15 mouse cellular contexts compared by ENCODE assay signal in the genomic region with DNA sequence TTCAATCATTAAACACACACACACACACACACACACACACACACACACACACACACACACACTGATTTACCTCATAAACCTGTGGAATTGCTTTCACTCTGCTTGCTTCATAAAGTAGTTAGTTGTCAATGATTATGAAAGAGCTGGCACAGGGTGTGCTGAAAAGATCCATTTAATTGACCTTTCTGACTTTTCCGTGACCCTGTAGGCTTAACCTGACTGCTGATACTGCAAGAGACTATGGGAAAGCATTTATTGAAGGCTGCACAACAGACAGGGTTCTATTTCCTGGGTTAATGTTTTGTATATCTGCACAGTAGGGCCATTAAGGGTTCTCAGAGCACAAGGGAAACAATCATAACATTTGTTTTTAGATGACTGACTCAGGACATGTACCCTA.
DNase-seq lines count a peak whose midpoint lies in the region; ATAC-seq and TF ChIP-seq lines count a peak whose summit lies in the region.
"Had no signal": no experiment of that assay in that cellular context is flagged by ENCODE, and none has a peak within 500 bp of the region (broad histone marks: within the 10 kb centered on the region; RNA-seq: fewer than 3 reads in every experiment).

No protein-coding gene starts in this region.

- 70% methylated on average over 1 of the region's 1 CpGs for WGBS in lung, postnatal 0 days
- 63% methylated on average over 1 of the region's 1 CpGs for WGBS in kidney, postnatal 0 days

- H3K9me3 ChIP-seq in lung, postnatal 0 days (ENCODE audit: low read length), result no peaks in the 10 kb centered on the region
- H3K9me3 ChIP-seq in kidney, postnatal 0 days (replicated peaks; ENCODE audit: low read length), result no peaks in the 10 kb centered on the region
- H3K9me3 ChIP-seq: liver, embryonic 13.5 days had no signal

- no peak for TF ChIP-seq CTCF in lung, postnatal 0 days (IDR thresholded peaks at IDR 0.05)
- TF ChIP-seq CTCF in kidney, postnatal 0 days (IDR thresholded peaks at IDR 0.05; ENCODE audit: low read depth), result no peak

- no peak overlapping the region for H3K27ac ChIP-seq in lung, postnatal 0 days (ENCODE audit: low read length)
- H3K27ac ChIP-seq in kidney, postnatal 0 days, result 0 out of 2 replicates have a peak overlapping the region, but pooled peaks have one; percentile 47
- H3K27ac ChIP-seq: liver, embryonic 13.5 days had no signal

- H3K9ac ChIP-seq in lung, postnatal 0 days (replicated peaks; ENCODE audit: low read depth), result no peak overlapping the region
- H3K9ac ChIP-seq in kidney, postnatal 0 days (ENCODE audit: low read depth, low read length), result no peak overlapping the region
- H3K9ac ChIP-seq: forebrain, postnatal 0 days; liver, embryonic 13.5 days had no signal

- no peak for TF ChIP-seq EP300 in lung, postnatal 0 days (IDR thresholded peaks at IDR 0.05)

- no peak for ATAC-seq in lung, postnatal 0 days
- ATAC-seq in kidney, postnatal 0 days (replicated peaks; ENCODE audit: low FRiP score, low read depth), result peak; percentile 72
- ATAC-seq: forebrain, postnatal 0 days had no signal

- H3K4me1 ChIP-seq in lung, postnatal 0 days (ENCODE audit: insufficient read depth, low read depth, low read length), result no peaks in the 10 kb centered on the region
- no peaks in the 10 kb centered on the region for H3K4me1 ChIP-seq in kidney, postnatal 0 days (replicated peaks; ENCODE audit: insufficient read depth, low read length)
- H3K4me1 ChIP-seq: liver, embryonic 13.5 days had no signal

- H3K36me3 ChIP-seq in lung, postnatal 0 days (ENCODE audit: insufficient read depth, low read length), result no peaks in the 10 kb centered on the region
- H3K36me3 ChIP-seq in kidney, postnatal 0 days (ENCODE audit: insufficient read depth, low read length), result no peaks in the 10 kb centered on the region
- H3K36me3 ChIP-seq: liver, embryonic 13.5 days had no signal

- no peaks in the 10 kb centered on the region for H3K27me3 ChIP-seq in lung, postnatal 0 days (replicated peaks; ENCODE audit: insufficient read depth, low read length)
- no peaks in the 10 kb centered on the region for H3K27me3 ChIP-seq in kidney, postnatal 0 days (ENCODE audit: insufficient read depth, low read length)
- H3K27me3 ChIP-seq: liver, embryonic 13.5 days had no signal

- H3K4me3 ChIP-seq in lung, postnatal 0 days (ENCODE audit: low read depth, low read length), result no peak overlapping the region
- H3K4me3 ChIP-seq in kidney, postnatal 0 days (replicated peaks; ENCODE audit: low read depth, low read length), result no peak overlapping the region
- H3K4me3 ChIP-seq: erythroblast, embryonic 14.5 days; liver, embryonic 13.5 days had no signal

- DNase-seq in adrenal gland, postnatal 10 days, result peak; percentile 7
- DNase-seq in adrenal gland, postnatal 4 days (ENCODE audit: low spot score in 2 of 2), result no peak
- DNase-seq in lung, postnatal 36 days, result peak; percentile 10
- no peak for DNase-seq in lung, postnatal 0 days (ENCODE audit: low spot score)
- DNase-seq in kidney, postnatal 0 days (ENCODE audit: low spot score), result peak; percentile 36
- DNase-seq in testis, postnatal 10 days (ENCODE audit: low spot score), result no peak
- DNase-seq in cerebellum, postnatal 25 days, result no peak
- DNase-seq in cerebellum, adult 8-10 months, result no peak
- DNase-seq: cerebellum, adult 11-12 months; forebrain, postnatal 0 days; layer of hippocampus, adult 9-11 months; liver, embryonic 13.5 days; lung, postnatal 10 days; right cerebral cortex, postnatal 14 days had no signal

- H3K4me2 ChIP-seq in lung, postnatal 0 days (replicated peaks; ENCODE audit: low read depth, low read length), result no peak overlapping the region
- H3K4me2 ChIP-seq in kidney, postnatal 0 days (ENCODE audit: low read length), result no peak overlapping the region
- H3K4me2 ChIP-seq: liver, embryonic 13.5 days had no signal

Comparison
In these comparisons a context has a peak if more than half of its experiments do, and no peak if none do; other contexts are left out.
1. DNase-seq: peak in adrenal gland, postnatal 10 days (single experiment), lung, postnatal 36 days (single experiment) and kidney, postnatal 0 days (single experiment); none in adrenal gland, postnatal 4 days (0 of 2), lung, postnatal 0 days (single experiment), testis, postnatal 10 days (single experiment), cerebellum, postnatal 25 days (0 of 2) and cerebellum, adult 8-10 months (single experiment).